Mouse (Mus musculus): Measurements from ENCODE around the gene Exoc6. TPM values are rescaled to one million over a fixed set of nuclear protein-coding genes. Genes with fewer than 3 reads are reported as not detected.

Exoc6 gene
- polyA plus RNA-seq, 1 experiment from 2014 or later = 7.3 TPM

GRCm38 (mm10) chr19:37702377-37703076 is 152.3 kb downstream of the Exoc6 start:
- H3K27ac ChIP-seq = no peak overlapping the region
- no peaks in the 10 kb centered on the region for H3K36me3 ChIP-seq
- DNase-seq (ENCODE audit: low spot score) = no peak
- WGBS = 66% methylated on average over 21 of the region's 21 CpGs
- H3K9me3 ChIP-seq (replicated peaks) = no peaks in the 10 kb centered on the region
- no peak overlapping the region for H3K4me3 ChIP-seq
- peaks cover 63% of the 10 kb centered on the region for H3K27me3 ChIP-seq (ENCODE audit: low read depth, poor library complexity, severe bottlenecking)
- H3K4me1 ChIP-seq = peaks cover 18% of the 10 kb centered on the region

DNA sequence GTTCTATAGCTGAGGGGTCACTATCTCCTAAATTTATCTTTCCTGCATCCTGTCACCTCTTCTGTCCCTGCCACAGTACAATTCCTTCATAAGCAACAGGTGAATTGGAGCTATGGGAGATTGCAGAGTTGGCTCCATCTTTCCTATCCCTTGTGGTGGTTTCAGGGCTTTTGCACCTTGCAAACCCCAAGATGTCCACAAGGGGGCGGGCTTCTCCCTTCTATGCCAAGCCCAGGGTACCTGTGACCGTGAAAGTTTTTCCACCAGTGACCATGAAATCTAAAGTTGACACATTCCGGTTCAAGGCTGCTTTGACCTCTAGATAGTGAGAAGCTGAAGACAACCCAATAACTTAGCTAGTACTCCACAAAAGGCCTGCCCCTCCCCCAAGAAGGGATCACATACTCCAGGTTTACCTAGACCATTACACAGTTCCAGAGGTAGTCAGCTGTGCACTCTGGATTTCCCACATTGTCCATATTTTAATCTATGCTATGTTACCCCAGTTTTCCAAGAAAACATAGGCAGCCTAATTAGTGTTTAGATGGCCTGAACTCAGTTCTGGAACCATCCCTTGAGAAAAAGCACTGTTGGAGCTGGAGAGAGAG is 153.8 kb downstream of the Exoc6 start:
- Histone ChIP-seq H3K4me3 (no peak overlapping the region), H3K4me1 (peaks cover 3% of the 10 kb centered on the region), H3K27ac (no peak overlapping the region), H3K9me3 (replicated peaks) (no peaks in the 10 kb centered on the region), H3K36me3 (no peaks in the 10 kb centered on the region), H3K27me3 (ENCODE audit: low read depth, poor library complexity, severe bottlenecking) (peaks cover 48% of the 10 kb centered on the region)
- 19% methylated on average over 3 of the region's 3 CpGs for WGBS
- peak; percentile 88 for DNase-seq (ENCODE audit: low spot score)

DNA sequence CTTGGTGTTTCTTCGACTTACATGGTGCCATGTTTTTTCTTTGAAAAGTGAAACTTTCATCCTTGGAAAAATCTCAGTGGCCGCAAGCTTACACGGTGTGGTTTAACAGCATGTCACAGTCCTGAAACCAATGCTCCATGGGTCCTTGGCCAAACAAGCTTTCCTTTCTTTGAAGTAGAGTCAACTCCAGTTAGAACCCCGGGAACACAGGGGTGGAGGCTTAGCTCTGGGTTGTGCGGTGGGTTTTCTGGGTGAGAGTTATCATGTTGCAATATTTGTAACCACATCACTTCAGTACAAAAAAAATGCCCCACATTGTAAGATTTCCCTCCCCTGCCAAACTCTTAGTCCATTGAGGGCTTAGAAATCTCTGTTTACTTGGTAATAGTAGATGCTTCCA is 155.5 kb downstream of the Exoc6 start:
- Histone ChIP-seq H3K4me3 (no peak overlapping the region), H3K4me1 (no peaks in the 10 kb centered on the region), H3K9me3 (replicated peaks) (no peaks in the 10 kb centered on the region), H3K27ac (no peak overlapping the region), H3K27me3 (ENCODE audit: low read depth, poor library complexity, severe bottlenecking) (peaks cover 31% of the 10 kb centered on the region), H3K36me3 (no peaks in the 10 kb centered on the region)
- no peak for DNase-seq (ENCODE audit: low spot score)
- WGBS = 92% methylated on average over 5 of the region's 5 CpGs

DNA sequence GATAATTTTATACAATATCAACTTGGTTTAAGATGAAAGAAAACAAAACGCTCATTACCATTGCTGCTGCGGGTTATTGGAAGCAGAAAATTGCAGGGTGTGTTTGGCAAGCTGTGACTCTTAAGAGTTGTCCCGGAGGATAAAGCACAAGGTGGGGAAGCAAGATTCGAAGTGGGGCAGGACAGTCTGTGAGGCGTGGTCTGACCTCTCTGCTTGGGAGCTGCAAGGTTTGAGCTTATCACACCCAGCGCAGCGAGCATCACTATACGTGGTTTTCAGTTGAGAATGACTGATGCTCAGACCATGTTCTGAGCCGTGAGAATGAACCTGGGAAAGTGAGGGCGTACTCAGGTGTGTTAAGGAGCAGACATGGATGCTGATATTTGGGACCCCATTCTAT is 164.5 kb downstream of the Exoc6 start:
- no peaks in the 10 kb centered on the region for H3K9me3 ChIP-seq (replicated peaks)
- H3K36me3 ChIP-seq = no peaks in the 10 kb centered on the region
- WGBS = 70% methylated on average over 10 of the region's 10 CpGs
- H3K4me3 ChIP-seq = no peak overlapping the region
- H3K27ac ChIP-seq = no peak overlapping the region
- H3K27me3 ChIP-seq (ENCODE audit: low read depth, poor library complexity, severe bottlenecking) = no peaks in the 10 kb centered on the region
- H3K4me1 ChIP-seq = no peaks in the 10 kb centered on the region
- no peak for DNase-seq (ENCODE audit: low spot score)

GRCm38 (mm10) chr19:37715980-37716379 is 165.8 kb downstream of the Exoc6 start:
- WGBS = 67% methylated on average over 1 of the region's 1 CpGs
- H3K36me3 ChIP-seq = no peaks in the 10 kb centered on the region
- H3K4me3 ChIP-seq = no peak overlapping the region
- no peak for DNase-seq (ENCODE audit: low spot score)
- H3K27me3 ChIP-seq (ENCODE audit: low read depth, poor library complexity, severe bottlenecking) = no peaks in the 10 kb centered on the region
- no peaks in the 10 kb centered on the region for H3K9me3 ChIP-seq (replicated peaks)
- no peak overlapping the region for H3K27ac ChIP-seq
- no peaks in the 10 kb centered on the region for H3K4me1 ChIP-seq

DNA sequence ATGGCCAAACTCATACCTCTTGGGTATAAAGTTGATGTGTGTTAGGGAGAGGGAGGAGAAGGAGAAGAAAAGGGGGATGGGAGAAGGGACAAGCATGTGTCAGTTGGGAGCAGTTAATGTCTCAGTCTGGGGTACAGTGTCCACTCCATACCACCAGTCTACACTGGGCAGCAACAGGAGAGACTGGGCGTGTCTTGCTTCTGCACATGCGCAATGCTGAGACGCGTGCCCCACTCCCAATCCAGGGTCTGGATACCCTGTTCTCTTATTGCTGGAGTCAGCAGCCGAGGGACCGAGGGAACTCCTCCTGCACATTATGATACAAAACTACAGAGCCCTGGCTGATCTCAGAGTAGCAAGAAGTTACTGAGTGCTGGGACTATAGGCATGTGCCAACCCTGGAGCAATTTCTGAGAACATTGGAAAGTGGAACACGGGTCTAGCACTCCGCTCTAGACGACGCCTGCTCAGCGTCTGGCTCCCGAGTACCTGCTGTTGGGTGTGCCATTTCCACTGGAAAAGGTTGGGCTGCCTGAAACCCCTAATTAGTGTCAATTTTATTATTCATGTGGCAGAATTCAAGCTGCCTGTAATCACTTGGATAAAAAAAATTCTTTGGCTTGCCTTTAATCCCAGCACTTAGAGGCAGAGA is 166.4 kb downstream of the Exoc6 start:
- Histone ChIP-seq H3K36me3 (no peaks in the 10 kb centered on the region), H3K4me3 (no peak overlapping the region), H3K27me3 (ENCODE audit: low read depth, poor library complexity, severe bottlenecking) (no peaks in the 10 kb centered on the region), H3K27ac (no peak overlapping the region), H3K4me1 (no peaks in the 10 kb centered on the region), H3K9me3 (replicated peaks) (no peaks in the 10 kb centered on the region)
- DNase-seq (ENCODE audit: low spot score) = no peak
- WGBS = 81% methylated on average over 12 of the region's 12 CpGs

- H3K4me1 ChIP-seq = no peaks in the 10 kb centered on the region
- no peak overlapping the region; the same call in 1 of the 2 replicates for H3K27ac ChIP-seq
- no peaks in the 10 kb centered on the region for H3K9me3 ChIP-seq (replicated peaks)
- no peak for DNase-seq (ENCODE audit: low spot score)
- H3K4me3 ChIP-seq = no peak overlapping the region
- WGBS = 35% methylated on average over 1 of the region's 1 CpGs
- H3K27me3 ChIP-seq (ENCODE audit: low read depth, poor library complexity, severe bottlenecking) = no peaks in the 10 kb centered on the region
- H3K36me3 ChIP-seq = no peaks in the 10 kb centered on the region
Measured at GRCm38 (mm10) chr19:37719166-37719565, 168.9 kb downstream of the Exoc6 start.

GRCm38 (mm10) chr19:37724591-37724990 is 174.4 kb downstream of the Exoc6 start:
- Histone ChIP-seq H3K4me1 (no peaks in the 10 kb centered on the region), H3K27me3 (ENCODE audit: low read depth, poor library complexity, severe bottlenecking) (no peaks in the 10 kb centered on the region), H3K36me3 (no peaks in the 10 kb centered on the region), H3K27ac (no peak overlapping the region), H3K9me3 (replicated peaks) (no peaks in the 10 kb centered on the region), H3K4me3 (no peak overlapping the region)
- 96% methylated on average over 5 of the region's 5 CpGs for WGBS
- DNase-seq (ENCODE audit: low spot score) = no peak

- no peaks in the 10 kb centered on the region for H3K27me3 ChIP-seq (ENCODE audit: low read depth, poor library complexity, severe bottlenecking)
- no peak for DNase-seq (ENCODE audit: low spot score)
- H3K36me3 ChIP-seq = no peaks in the 10 kb centered on the region
- no peak overlapping the region for H3K4me3 ChIP-seq
- no peak overlapping the region for H3K27ac ChIP-seq
- no peaks in the 10 kb centered on the region for H3K9me3 ChIP-seq (replicated peaks)
- H3K4me1 ChIP-seq = peaks cover 8% of the 10 kb centered on the region
- 91% methylated on average over 7 of the region's 7 CpGs for WGBS
Measured at GRCm38 (mm10) chr19:37726585-37726984, 176.4 kb downstream of the Exoc6 start.

- Histone ChIP-seq H3K4me1 (peaks cover 8% of the 10 kb centered on the region), H3K4me3 (no peak overlapping the region), H3K27ac (no peak overlapping the region), H3K9me3 (replicated peaks) (no peaks in the 10 kb centered on the region), H3K27me3 (ENCODE audit: low read depth, poor library complexity, severe bottlenecking) (no peaks in the 10 kb centered on the region), H3K36me3 (no peaks in the 10 kb centered on the region)
- WGBS = 93% methylated on average over 2 of the region's 2 CpGs
- no peak for DNase-seq (ENCODE audit: low spot score)
Measured at GRCm38 (mm10) chr19:37727366-37727765, 177.1 kb downstream of the Exoc6 start.

Other genes with a start within 250 kb of the Exoc6 start
- gene Ide, start 212.6 kb upstream of the Exoc6 start, polyA plus RNA-seq (2016; fragmentation: Nextera tagmentation; extraction: Ambion mirVana) = 37.1 and 45.2 TPM in 2 replicates
- gene Kif11, start 174.0 kb upstream of the Exoc6 start, polyA plus RNA-seq (2016; fragmentation: Nextera tagmentation; extraction: Ambion mirVana) = 73.1 and 88.0 TPM in 2 replicates
- gene Hhex, start 115.6 kb upstream of the Exoc6 start, polyA plus RNA-seq (2016; fragmentation: Nextera tagmentation; extraction: Ambion mirVana) = 6.8 and 7.2 TPM in 2 replicates
- gene Cyp26c1, start 135.2 kb downstream of the Exoc6 start, polyA plus RNA-seq (2016; fragmentation: Nextera tagmentation; extraction: Ambion mirVana) = 0.49 TPM in 1 of 2 replicates, not detected in the other
- gene Cyp26a1, start 147.4 kb downstream of the Exoc6 start, polyA plus RNA-seq (2016; fragmentation: Nextera tagmentation; extraction: Ambion mirVana) = 3.6 and 4.2 TPM in 2 replicates